Mouse (Mus musculus) small intestine, adult 2 months (tissue): Measurements from ENCODE around the gene Rnf167.

ENCODE experiments used
- CTCF ChIP-seq: fragments of 200-500 bp; IDR thresholded peaks from 2 replicates; pipeline ENCODE4 v1.5.1; 2012; ENCODE audit warnings: low read depth, mild to moderate bottlenecking, control low read depth, inconsistent platforms, low read length, moderate library complexity, mixed read lengths; ENCODE audit not compliant: insufficient replicate concordance, insufficient read length; ENCODE audit errors: extremely low read depth
- POLR2A ChIP-seq: fragments of 200-500 bp; IDR thresholded peaks from 2 replicates; pipeline ENCODE4 v1.6.1; 2012; ENCODE audit warnings: low read depth, mild to moderate bottlenecking, control low read depth, inconsistent platforms, low read length, moderate library complexity

DNA sequence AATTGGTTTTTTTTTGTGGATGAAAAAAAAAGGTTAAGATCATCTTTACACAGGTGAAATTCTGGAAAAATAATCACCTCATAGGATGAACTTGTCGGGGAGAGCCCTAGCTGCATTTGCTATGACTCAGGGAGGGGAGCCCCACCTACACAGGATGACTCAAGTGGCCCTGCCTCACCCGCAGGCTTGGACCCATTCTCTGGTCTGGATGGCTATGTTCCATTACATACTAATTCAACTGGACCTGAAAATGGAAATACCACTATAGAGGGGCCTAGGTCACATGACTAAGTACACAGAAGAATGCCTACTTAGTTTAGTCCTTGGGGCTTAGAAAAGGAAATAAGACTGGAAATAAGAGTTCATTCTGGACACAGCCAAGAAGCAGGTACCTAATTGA lies 4.4 kb downstream of the Rnf167 start:
- no peak for TF ChIP-seq CTCF
- peak; percentile 27; the same call in 1 of the 2 replicates for TF ChIP-seq POLR2A
